Mouse (Mus musculus): ENCODE measurements around the gene Dtx1. TPM values are rescaled to one million over a fixed set of nuclear protein-coding genes. Genes with fewer than 3 reads are reported as not detected.

Dtx1 gene
- total and polyA plus RNA-seq, 3 experiments, result 0.12 to 0.63 TPM; not detected in 1

DNA sequence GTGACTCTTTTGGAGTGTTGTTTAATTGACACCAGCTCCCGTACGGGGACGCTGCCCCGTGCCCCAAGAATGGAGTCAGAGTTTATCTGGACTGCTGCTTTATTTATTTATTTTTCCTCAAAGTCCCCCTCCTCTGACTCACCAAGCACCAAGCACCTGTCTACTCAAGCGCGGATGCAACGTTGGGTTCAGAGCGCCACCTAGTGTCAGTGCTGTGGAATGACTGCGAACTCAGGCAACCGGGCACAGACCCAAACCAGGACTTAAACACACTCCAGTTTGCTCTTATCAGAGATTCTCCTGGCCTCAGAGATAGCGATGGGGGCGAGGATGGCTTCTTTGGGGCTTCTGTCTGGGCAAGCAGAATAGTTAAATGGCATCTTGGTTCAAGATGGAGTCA is 38.1 kb downstream of the Dtx1 start:
- DNase-seq (ENCODE audit: low read depth, low spot score), result peak; percentile 79
- TF ChIP-seq RCOR1 (IDR thresholded peaks at IDR 0.05; ENCODE audit: low read depth, low read length) (peak; percentile 54; the same call in 1 of the 2 replicates), GATA1 (IDR thresholded peaks at IDR 0.05; ENCODE audit: low read depth, low read length) (peak; percentile 67), ZC3H11A (IDR thresholded peaks at IDR 0.05; ENCODE audit: low read depth, low read length) (peak; percentile 73), MYC (IDR thresholded peaks at IDR 0.05; ENCODE audit: low read depth, low read length) (no peak), TCF12 (IDR thresholded peaks at IDR 0.05; ENCODE audit: low read depth, low read length) (peak; percentile 49; the same call in 1 of the 2 replicates), CTCF (IDR thresholded peaks at IDR 0.05 in 2 of 3, conservative IDR thresholded peaks at IDR 0.05 in 1 of 3; ENCODE audit: control insufficient read depth in 1 of 3, insufficient read depth in 1 of 3, low read depth in 2 of 3, low read length in 3 of 3, poor library complexity in 1 of 3, severe bottlenecking in 1 of 3) (peak; percentile 90 to 96 (median 96)), SMC3 (IDR thresholded peaks at IDR 0.05; ENCODE audit: low read depth, low read length) (peak; percentile 77), EP300 (IDR thresholded peaks at IDR 0.05; ENCODE audit: low read depth in 1 of 2, low read length in 2 of 2) (0 out of 4 replicates have a peak, but pooled peaks of 1 of the 2 experiments have one; percentile 35), NELFE (IDR thresholded peaks at IDR 0.05; ENCODE audit: low read depth, low read length) (no peak), POLR2A (IDR thresholded peaks at IDR 0.05; ENCODE audit: control insufficient read depth in 1 of 2, insufficient read depth in 1 of 2, low read depth in 1 of 2, low read length in 2 of 2, poor library complexity in 1 of 2) (no peak), RAD21 (IDR thresholded peaks at IDR 0.05; ENCODE audit: low read depth, low read length) (peak; percentile 88), NRF1 (IDR thresholded peaks at IDR 0.05; ENCODE audit: insufficient read depth, low read depth, low read length, poor library complexity, severe bottlenecking) (no peak)
- H3K9me3 ChIP-seq (replicated peaks; ENCODE audit: insufficient read depth, low read length), result no peaks in the 10 kb centered on the region
- H3K27me3 ChIP-seq (ENCODE audit: control insufficient read depth in 1 of 2, insufficient read depth in 2 of 2, low read length in 2 of 2), result no peaks in the 10 kb centered on the region
- H3K36me3 ChIP-seq (ENCODE audit: control insufficient read depth in 1 of 2, insufficient read depth in 2 of 2, low read length in 2 of 2), result no peaks in the 10 kb centered on the region
- no peak overlapping the region for H3K4me3 ChIP-seq (ENCODE audit: control insufficient read depth in 1 of 2, insufficient read depth in 1 of 2, low read depth in 2 of 2, low read length in 2 of 2)
- no peak overlapping the region for H3K27ac ChIP-seq (ENCODE audit: control insufficient read depth, low read depth, low read length)
- H3K4me1 ChIP-seq (ENCODE audit: control insufficient read depth in 1 of 2, insufficient read depth in 2 of 2, low read length in 2 of 2), result no peaks in the 10 kb centered on the region
- no peak overlapping the region for H3K9ac ChIP-seq (ENCODE audit: control insufficient read depth, low read depth, low read length, poor library complexity, severe bottlenecking)
- no peaks in the 10 kb centered on the region for H3K79me2 ChIP-seq (ENCODE audit: control insufficient read depth, insufficient read depth, low read length, poor library complexity)

DNA sequence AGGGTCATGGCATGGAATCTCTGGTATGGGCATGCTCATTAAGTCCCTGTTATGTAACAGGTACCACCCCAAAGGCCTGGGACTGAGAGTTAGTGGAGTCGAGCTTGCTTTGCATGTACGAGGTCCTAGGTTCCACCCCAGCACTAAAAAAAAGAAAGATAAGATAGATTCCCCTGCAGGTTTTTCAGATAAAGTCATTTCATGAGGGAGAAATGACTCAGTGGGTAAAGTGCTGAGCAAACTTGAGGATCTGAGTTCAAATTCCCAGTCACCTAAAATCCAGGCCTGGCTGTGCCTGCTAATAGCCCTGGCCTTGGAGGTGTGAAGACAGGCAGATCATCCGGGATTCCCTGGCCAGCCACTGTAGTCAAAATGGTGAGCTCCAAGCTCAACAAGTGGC is 39.9 kb downstream of the Dtx1 start:
- no peaks in the 10 kb centered on the region for H3K27me3 ChIP-seq (ENCODE audit: control insufficient read depth in 1 of 2, insufficient read depth in 2 of 2, low read length in 2 of 2)

More for the DNA sequence above, 39.9 kb downstream of the Dtx1 start:
- Histone ChIP-seq H3K27ac (ENCODE audit: control insufficient read depth, low read depth, low read length) (no peak overlapping the region), H3K9ac (ENCODE audit: control insufficient read depth, low read depth, low read length, poor library complexity, severe bottlenecking) (no peak overlapping the region), H3K4me3 (ENCODE audit: control insufficient read depth in 1 of 2, insufficient read depth in 1 of 2, low read depth in 2 of 2, low read length in 2 of 2) (no peak overlapping the region), H3K36me3 (ENCODE audit: control insufficient read depth in 1 of 2, insufficient read depth in 2 of 2, low read length in 2 of 2) (no peaks in the 10 kb centered on the region), H3K79me2 (ENCODE audit: control insufficient read depth, insufficient read depth, low read length, poor library complexity) (no peaks in the 10 kb centered on the region), H3K9me3 (replicated peaks; ENCODE audit: insufficient read depth, low read length) (no peaks in the 10 kb centered on the region), H3K4me1 (ENCODE audit: control insufficient read depth in 1 of 2, insufficient read depth in 2 of 2, low read length in 2 of 2) (no peaks in the 10 kb centered on the region)
- DNase-seq (ENCODE audit: low read depth, low spot score), result no peak
- TF ChIP-seq MAX (IDR thresholded peaks at IDR 0.05; ENCODE audit: low read length), result no peak
- no peak for TF ChIP-seq USF2 (IDR thresholded peaks at IDR 0.05; ENCODE audit: borderline replicate concordance in 1 of 2, insufficient read depth in 1 of 2, low read depth in 1 of 2, low read length in 2 of 2)
- no peak for TF ChIP-seq MAFK (IDR thresholded peaks at IDR 0.05; ENCODE audit: borderline replicate concordance, low read depth, low read length)
- no peak for TF ChIP-seq MAZ (IDR thresholded peaks at IDR 0.05; ENCODE audit: low read depth, low read length)
- no peak for TF ChIP-seq MXI1 (IDR thresholded peaks at IDR 0.05; ENCODE audit: low read depth, low read length)
- TF ChIP-seq RCOR1 (IDR thresholded peaks at IDR 0.05; ENCODE audit: low read depth, low read length), result no peak
- no peak for TF ChIP-seq USF1 (IDR thresholded peaks at IDR 0.05; ENCODE audit: low read depth, low read length)
- no peak for TF ChIP-seq ZMIZ1 (IDR thresholded peaks at IDR 0.05; ENCODE audit: low read depth, low read length)
- no peak for TF ChIP-seq POLR2A (IDR thresholded peaks at IDR 0.05; ENCODE audit: control insufficient read depth in 1 of 2, insufficient read depth in 1 of 2, low read depth in 1 of 2, low read length in 2 of 2, poor library complexity in 1 of 2)
- no peak for TF ChIP-seq BHLHE40 (IDR thresholded peaks at IDR 0.05; ENCODE audit: borderline replicate concordance, low read depth, low read length)
- TF ChIP-seq SMC3 (IDR thresholded peaks at IDR 0.05; ENCODE audit: low read depth, low read length), result no peak
- no peak for TF ChIP-seq POLR2AphosphoS2 (IDR thresholded peaks at IDR 0.05; ENCODE audit: low read length)

Data from MEL (cell line).